Mouse (Mus musculus) bone marrow macrophage, adult 2 months (primary cell): ENCODE data around the gene Rilp. TPM values are rescaled to one million over a fixed set of nuclear protein-coding genes. Genes with fewer than 3 reads are reported as not detected.

Experiments
- H3K27ac ChIP-seq: 2 replicates; pipeline ENCODE4 v1.5.1; 2012; ENCODE audit warnings: low read depth, low read length; ENCODE audit not compliant: insufficient read depth
- H3K4me1 ChIP-seq: 2 replicates; pipeline ENCODE4 v1.6.1; 2012; ENCODE audit warnings: low read length; ENCODE audit not compliant: control insufficient read depth, insufficient read depth
- H3K4me3 ChIP-seq: 2 replicates; pipeline ENCODE4 v1.5.1; 2012; ENCODE audit warnings: mild to moderate bottlenecking, low read length, moderate library complexity; ENCODE audit not compliant: insufficient read depth
- CTCF ChIP-seq: IDR thresholded peaks from 2 replicates; pipeline ENCODE4 v1.5.1; 2012; ENCODE audit warnings: low read depth, mild to moderate bottlenecking, low read length, moderate library complexity
- POLR2A ChIP-seq: IDR thresholded peaks from 2 replicates; pipeline ENCODE4 v1.6.1; 2012; ENCODE audit warnings: mild to moderate bottlenecking, low read depth, low read length, borderline replicate concordance
- polyA plus RNA-seq: library from polyadenylated mRNA; stranded (reverse); fragments of >200 nt; gene quantifications from 2 replicates; pipeline ENCODE4 v1.2.4, GENCODE M21; 2012; ENCODE audit not compliant: missing spikeins, insufficient read depth, insufficient read length

Gene Rilp
- 12.8 and 15.9 TPM in 2 replicates for polyA plus RNA-seq

DNA sequence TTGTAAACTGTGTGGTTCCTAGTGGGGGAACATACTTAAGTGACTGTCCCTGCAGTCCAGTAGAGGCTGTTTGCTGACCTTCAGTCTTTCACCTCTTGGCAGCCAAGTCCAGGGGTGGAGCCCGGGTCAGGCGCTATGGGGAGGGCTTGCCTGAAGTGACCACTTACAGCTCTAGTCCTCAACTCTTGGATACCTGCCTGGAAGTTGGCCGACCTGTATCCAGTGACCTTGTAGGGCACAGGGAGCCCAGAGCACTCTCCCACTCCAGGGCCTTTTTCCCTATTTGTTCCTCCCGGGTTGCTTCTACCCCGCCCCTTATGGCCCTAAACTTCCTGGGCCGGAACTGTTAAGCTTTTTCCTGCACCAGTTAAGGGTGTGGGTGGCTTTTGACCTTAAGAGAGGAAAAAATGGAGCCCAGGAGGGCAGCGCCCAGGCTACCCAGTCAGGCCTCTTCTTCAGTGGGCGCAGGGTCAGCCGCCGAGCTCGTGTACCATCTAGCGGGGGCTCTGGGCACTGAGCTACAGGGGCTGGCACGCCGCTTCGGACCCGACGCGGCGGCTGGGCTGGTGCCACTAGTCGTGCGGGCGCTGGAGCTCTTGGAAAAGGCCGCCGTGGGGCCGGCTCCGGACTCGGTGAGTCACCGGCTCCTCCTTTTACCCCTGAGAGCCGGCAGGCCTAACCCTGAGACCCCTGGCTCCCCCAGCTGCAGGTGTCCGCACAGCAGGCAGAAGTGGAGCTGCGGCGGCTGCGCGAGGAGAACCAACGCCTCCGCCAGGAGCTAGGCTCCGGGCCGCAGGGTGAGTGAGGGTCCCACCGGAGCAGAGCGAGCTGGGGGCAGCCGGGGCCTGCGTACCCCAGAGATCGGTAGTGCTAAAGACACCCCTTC is at the start of gene Rilp:
TSS of gene Rilp (plus strand) at position 354 of the 886 bp plus-strand sequence.
- Histone ChIP-seq H3K4me1 (peaks cover 15% of the 10 kb centered on the region), H3K4me3 (peak within 1 kb of the TSS; percentile 69), H3K27ac (peak within 1 kb of the TSS; percentile 69)
- TF ChIP-seq POLR2A (no peak), CTCF (no peak)

DNA sequence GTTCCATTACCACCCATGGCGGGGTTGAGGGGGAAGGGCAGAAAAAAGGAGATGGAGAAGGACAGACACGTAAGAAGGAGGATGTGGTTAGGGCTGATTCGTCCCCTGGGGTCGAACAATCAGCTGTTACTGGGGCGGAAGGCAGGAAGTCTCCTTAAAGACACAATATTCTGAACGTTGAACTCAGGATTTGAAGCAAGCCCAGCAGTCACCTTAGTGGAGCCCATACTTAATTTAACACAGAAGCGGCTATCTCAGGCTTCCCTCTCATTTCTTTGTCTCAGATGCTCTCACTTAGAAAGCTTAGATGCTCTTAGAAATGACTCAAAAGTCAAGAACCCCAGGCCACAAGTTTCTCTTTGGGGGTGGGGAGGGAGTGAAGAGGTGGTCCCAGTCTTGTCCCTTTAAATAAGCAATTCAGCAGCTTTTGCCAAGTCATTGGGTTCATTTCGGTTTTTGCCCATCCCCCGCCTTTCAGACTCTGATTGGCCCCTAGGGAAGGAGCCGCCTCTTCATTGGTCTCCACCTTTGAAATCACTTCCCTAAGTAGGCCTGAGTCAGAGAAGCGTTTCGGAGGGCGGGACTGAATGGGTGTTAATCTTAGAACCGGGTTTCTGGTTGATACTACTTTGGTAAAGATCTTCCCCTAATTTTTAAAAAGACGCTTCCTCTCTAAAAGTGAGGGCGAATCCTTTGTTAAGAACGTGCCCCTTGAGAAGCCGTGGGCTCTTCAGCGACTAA is 49.6 kb upstream of the Rilp start:
- peak overlapping the region; percentile 63 for H3K4me3 ChIP-seq
- H3K4me1 ChIP-seq = peaks cover 57% of the 10 kb centered on the region
- TF ChIP-seq POLR2A = no peak
- no peak for TF ChIP-seq CTCF
- H3K27ac ChIP-seq = peak overlapping the region; percentile 100

DNA sequence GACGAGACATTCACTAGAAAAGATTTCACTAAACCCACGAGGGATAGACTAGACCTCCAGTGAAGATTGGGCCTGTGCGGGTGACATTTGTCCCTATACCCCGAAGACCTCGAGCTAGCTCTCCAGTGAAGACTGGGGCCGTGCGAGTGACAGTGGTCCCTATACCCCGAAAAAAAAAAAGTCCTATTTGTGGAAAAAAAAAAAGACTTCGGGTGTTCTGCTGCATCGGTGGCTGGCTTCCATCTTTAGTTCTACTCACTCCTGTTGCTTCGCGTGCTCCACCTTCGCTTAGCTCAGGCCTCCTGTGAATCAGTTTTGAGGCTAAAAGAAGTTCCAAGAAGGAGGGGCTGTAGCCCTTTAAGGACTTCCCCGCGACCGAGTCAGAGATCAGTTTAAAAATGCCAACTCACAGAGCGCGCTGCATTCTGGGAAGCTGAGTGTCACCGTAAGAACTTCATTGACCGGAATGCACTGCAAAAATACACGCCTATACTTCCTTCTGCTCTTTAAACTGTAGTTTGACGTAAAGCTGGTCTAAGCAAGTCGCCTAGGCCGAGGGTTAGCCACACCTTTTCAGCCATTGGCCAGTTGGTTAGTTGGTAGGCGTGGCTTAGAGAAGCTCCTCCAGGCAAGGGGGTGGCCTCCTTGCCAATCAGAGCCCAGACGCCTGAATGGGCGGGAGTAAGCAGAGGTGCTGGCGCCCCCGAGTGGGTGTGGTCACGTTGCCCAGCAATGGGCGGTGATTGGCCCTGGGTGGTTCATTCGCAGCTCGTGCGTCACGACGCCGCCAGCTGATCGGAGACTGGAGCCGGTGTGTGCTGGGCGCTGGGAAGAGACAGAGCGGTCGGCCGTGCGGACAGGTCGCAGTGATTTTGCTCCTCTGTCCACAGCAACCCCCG is 48.8 kb upstream of the Rilp start, which contains the start of gene Tlcd2:
TSS of gene Tlcd2 (plus strand) at position 872 of the 899 bp plus-strand sequence.
- Histone ChIP-seq H3K27ac (peak within 1 kb of the TSS; percentile 100), H3K4me3 (peak within 1 kb of the TSS; percentile 91), H3K4me1 (peaks cover 49% of the 10 kb centered on the region)
- TF ChIP-seq POLR2A (no peak; the same call in 1 of the 2 replicates), CTCF (peak; percentile 19; the same call in 1 of the 2 replicates)

DNA sequence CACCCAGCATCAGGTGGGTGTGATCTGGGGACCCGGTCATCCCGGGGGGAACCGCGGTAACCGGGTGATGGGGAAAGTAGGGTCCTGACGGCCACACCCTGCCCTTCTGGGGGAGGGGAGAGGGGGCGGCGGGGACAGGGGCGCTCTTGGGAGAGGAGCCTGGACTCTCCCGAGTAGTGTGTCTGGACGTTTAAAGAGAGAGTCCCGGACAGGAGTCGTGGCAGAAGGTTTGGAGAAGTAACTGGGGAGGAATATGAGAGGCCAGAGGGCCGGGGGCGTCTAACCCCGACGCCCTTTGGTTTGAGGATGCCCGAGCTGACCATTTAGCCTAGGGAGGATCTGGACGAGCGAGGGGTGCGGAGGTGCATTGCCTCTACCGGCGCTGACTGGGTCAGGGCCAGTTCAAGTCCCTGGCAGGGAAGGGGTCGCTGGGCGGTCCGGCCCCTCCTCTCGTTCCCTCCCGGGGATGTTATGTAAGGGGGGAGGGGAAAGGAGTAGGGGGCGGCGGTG is 48.1 kb upstream of the Rilp start:
- peak overlapping the region; percentile 72 for H3K27ac ChIP-seq
- H3K4me1 ChIP-seq = peaks cover 43% of the 10 kb centered on the region
- peak overlapping the region; percentile 91 for H3K4me3 ChIP-seq
- TF ChIP-seq POLR2A (no peak), CTCF (no peak)

DNA sequence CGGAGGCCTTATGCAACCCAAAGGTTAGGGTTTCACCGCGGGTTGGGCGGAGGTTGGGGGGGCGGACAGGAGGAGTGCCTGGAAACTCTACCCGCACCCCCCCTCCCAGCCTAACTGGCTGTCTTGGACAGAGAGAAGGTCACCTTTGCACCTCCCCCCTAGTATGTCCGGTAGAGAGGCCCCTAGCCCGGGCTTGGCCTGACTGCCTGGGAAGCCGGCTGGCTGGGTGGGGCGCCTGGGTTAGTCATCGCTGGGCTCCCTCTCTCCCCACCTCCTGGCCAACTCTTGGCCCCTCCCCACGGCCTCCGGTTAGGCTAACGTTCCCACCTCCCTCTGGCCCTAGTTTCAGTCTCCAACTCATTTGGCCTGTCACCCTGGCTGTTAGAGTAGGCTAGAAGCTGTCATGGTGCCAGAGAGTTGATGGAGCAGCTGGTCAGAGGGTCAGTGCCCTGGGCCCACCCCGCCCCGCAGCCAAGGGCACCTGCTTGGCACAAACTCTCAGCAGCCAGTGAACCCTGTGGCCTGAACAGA is 47.6 kb upstream of the Rilp start:
- Histone ChIP-seq H3K27ac (peak overlapping the region; percentile 72), H3K4me3 (peak overlapping the region; percentile 91), H3K4me1 (peaks cover 41% of the 10 kb centered on the region)
- no peak for TF ChIP-seq CTCF
- no peak for TF ChIP-seq POLR2A

DNA sequence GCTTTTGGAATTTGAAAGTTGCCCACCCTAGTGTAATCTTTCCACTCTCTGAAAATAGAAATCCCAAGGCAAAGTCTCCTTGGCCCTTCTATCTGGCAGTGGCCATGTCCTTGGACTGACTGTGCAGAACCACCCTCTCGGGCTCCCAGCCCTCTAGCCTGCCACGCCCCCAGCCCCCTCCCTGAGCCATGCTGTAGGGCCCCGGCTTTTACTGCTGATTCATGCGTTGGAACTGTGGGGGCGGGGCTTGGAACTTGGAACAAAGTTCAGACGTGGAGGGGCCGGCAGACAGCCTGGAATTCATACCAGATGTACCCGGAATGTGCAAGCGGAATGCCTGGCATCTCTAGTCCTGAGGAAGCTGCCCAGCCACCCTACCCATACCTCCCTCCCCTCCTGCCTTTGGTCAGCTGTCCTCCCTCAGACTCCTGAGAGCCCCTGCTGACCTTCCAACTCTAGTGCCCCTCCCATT is 47.0 kb upstream of the Rilp start:
- peak overlapping the region; percentile 70 for H3K27ac ChIP-seq
- peaks cover 35% of the 10 kb centered on the region for H3K4me1 ChIP-seq
- peak overlapping the region; percentile 91 for H3K4me3 ChIP-seq
- TF ChIP-seq CTCF (no peak), POLR2A (no peak)

DNA sequence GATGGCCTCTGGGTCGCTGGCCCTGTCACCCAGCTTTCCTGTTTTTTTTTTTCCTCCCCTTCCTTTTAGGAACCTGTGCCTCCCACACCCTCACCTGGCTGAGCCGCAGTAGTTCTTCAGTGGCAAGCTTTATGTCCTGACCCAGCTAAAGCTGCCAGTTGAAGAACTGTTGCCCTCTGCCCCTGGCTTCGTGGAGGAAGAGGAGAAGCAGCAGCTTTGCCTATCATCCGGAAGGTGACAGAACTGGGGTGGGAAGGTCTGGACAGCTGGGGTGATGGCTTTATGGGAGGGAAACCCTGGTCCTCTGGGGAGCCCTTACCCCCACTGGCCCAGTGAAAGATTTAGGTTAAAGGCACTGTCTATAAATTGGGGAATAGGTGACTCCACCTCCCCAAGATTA is 46.3 kb upstream of the Rilp start:
- TF ChIP-seq POLR2A = no peak
- TF ChIP-seq CTCF = no peak
- H3K27ac ChIP-seq = no peak overlapping the region
- H3K4me3 ChIP-seq = peak overlapping the region; percentile 3; the same call in 1 of the 2 replicates
- peaks cover 30% of the 10 kb centered on the region for H3K4me1 ChIP-seq

DNA sequence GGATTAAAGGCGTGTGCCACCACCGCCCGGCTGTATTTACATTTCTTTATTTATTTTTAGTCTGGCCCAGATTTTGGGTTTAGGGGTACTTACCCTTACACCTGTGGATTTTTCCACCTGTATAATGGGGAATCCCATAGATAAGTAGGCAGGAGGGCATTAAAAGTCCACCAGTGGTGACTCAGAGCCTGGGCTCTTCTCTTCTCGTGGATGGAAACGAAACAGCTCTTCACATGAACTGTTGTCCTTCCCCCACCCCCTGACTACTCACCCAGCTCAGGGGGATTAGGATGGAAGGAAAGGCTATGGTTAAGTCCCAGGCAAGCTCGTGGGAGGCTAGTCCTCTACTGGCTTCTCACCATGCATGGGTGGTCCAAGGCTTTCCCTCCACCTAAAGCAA is 45.5 kb upstream of the Rilp start:
- TF ChIP-seq POLR2A (no peak), CTCF (no peak)

More for the DNA sequence above, 45.5 kb upstream of the Rilp start:
- Histone ChIP-seq H3K4me3 (no peak overlapping the region), H3K4me1 (peaks cover 24% of the 10 kb centered on the region), H3K27ac (no peak overlapping the region)
